Mouse (Mus musculus) spleen, postnatal 4 days (tissue): ENCODE data around the gene Olfr1358.

Experiments
- DNase-seq, 2 experiments: peaks; one replicate each; pipeline ENCODE4 v3.0.0; 2022; ENCODE audit warnings: low spot score in 2 of 2

Olfr1358 gene

DNA sequence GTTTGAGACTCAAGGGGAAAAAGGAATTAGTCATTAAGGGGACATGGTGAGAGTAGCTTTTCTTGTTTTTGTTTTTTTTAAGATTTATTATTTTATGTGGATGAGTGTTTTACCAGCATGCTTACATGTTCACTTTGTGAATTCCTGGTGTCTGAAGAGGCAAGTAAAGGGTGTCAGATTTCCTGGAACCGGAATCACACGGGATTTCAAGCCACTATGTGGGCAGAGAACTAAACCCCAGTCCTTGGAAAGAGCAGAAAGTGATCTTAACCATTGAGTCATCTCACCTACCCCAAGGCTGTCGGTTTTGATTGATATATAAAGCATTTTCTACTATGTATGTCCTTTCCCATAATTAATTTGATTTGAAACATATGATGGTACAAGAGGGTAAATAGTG lies 52.5 kb downstream of the Olfr1358 start:
- no peak for DNase-seq
